Mouse (Mus musculus): ENCODE measurements around the gene Gjc3. TPM values are rescaled to one million over a fixed set of nuclear protein-coding genes. Genes with fewer than 3 reads are reported as not detected.

The Gjc3 gene
- 11.5 and 13.1 TPM in 2 replicates for polyA plus RNA-seq (2021; fragmentation: Nextera tagmentation)
- long read RNA-seq, experiment 1, full-length matches to known transcripts = 24 of 28 reads
- long read RNA-seq, experiment 1, partial matches to known transcripts = 1 of 28 reads
- long read RNA-seq, experiment 1, other reads (novel, unspliced or antisense) = 3 of 28 reads
- long read RNA-seq, experiment 2, full-length matches to known transcripts = 22 of 25 reads
- long read RNA-seq, experiment 2, partial matches to known transcripts = 0 of 25 reads
- long read RNA-seq, experiment 2, other reads (novel, unspliced or antisense) = 3 of 25 reads

DNA sequence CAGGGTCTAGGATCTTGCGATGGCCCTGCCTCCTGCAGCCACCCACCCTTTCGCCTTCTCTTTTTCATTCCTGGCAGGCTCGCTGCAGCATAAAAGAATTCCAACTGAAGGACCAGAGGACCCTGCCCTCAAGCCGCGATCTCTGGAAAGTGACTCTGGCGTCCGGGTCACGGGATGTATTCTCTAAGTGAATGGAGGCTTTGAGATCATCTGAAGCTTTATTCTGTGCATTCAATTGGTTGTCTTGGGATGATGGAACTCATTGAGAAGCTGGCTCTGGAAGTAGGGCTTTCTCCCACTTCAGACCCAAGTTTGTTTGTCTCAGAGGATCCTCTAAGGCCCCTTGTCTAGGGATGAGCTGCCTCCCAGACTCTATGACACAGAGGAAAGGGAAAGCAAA lies at the start of gene Gjc3:
Gene Gjc3, minus strand, starts transcription at position 154 of the 400 bp plus-strand sequence.

DNA sequence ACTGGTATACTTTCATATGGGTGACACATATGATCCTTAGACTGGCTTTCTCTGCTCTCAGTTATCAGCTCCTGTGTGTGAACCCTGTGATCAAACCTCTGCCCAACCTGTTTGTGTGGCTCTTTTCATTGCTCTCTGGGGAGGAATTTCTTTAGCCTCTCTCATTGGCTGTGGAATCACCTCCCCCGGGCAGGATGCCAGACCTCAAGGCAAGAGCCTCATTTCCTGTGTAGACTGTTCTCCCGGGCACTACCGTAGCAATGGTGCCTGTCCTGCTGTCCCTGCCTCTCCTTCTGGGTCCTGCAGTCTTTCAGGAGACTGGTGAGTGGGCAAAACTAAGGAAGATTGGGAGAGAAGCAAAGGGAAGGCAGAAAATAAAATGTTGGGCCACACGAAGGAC lies 18.4 kb upstream of the Gjc3 start, which contains the start of gene Azgp1:
Gene Azgp1, plus strand, starts transcription at position 221 of the 400 bp plus-strand sequence.

DNA sequence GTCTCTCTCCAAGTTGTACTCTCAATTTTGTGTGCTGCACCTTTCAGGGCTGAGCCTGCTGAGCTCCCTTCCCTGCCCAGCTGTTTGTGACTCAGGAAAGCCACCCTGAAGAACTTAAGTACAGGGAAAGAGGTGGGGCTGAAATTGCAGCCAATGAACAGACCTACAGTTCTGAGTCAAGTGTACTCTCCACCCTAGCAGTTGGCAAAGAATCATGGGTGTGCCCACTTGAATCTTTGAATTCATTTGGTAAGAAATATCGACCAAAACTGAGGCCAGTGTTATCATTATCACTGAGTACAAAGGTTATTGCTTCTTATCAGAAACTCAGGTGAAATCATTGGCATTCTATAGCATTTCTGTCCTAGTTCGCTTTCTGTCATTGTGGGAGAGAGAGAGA lies 41.4 kb downstream of the Gjc3 start, which contains the start of gene Cyp3a13:
Gene Cyp3a13, minus strand, starts transcription at position 88 of the 400 bp plus-strand sequence.

Other genes with a start within 250 kb of the Gjc3 start
- gene Nyap1, start 221.5 kb downstream of the Gjc3 start, polyA plus RNA-seq (2021; fragmentation: Nextera tagmentation) = 1.3 and 12.1 TPM in 2 replicates
- 379 and 574 TPM in 2 replicates for gene Tsc22d4, start 217.4 kb downstream of the Gjc3 start, polyA plus RNA-seq (2021; fragmentation: Nextera tagmentation)
- gene Ppp1r35, start 184.2 kb downstream of the Gjc3 start, polyA plus RNA-seq (2021; fragmentation: Nextera tagmentation) = 21.3 and 41.2 TPM in 2 replicates
- 9.1 and 11.8 TPM in 2 replicates for gene Mepce, start 175.4 kb downstream of the Gjc3 start, polyA plus RNA-seq (2021; fragmentation: Nextera tagmentation)
- gene Zcwpw1, start 175.3 kb downstream of the Gjc3 start, polyA plus RNA-seq (2021; fragmentation: Nextera tagmentation) = 3.6 and 4.2 TPM in 2 replicates
- gene Pilra, start 126.8 kb downstream of the Gjc3 start, polyA plus RNA-seq (2021; fragmentation: Nextera tagmentation) = 0.89 and 1.3 TPM in 2 replicates
- not detected in 2 replicates for gene Pilrb1, start 105.0 kb downstream of the Gjc3 start, polyA plus RNA-seq (2021; fragmentation: Nextera tagmentation)
- 0.11 TPM in 1 of 2 replicates, not detected in the other for gene Pilrb2, start 91.3 kb downstream of the Gjc3 start, polyA plus RNA-seq (2021; fragmentation: Nextera tagmentation)
- not detected in 2 replicates for gene Cyp3a13, start 41.5 kb downstream of the Gjc3 start, polyA plus RNA-seq (2021; fragmentation: Nextera tagmentation)
- gene Azgp1, start 18.4 kb upstream of the Gjc3 start, polyA plus RNA-seq (2021; fragmentation: Nextera tagmentation) = not detected in 2 replicates
- gene Smok3a, start 58.2 kb upstream of the Gjc3 start, polyA plus RNA-seq (2021; fragmentation: Nextera tagmentation) = not detected in 2 replicates
- not detected in 2 replicates for gene Smok3b, start 58.3 kb upstream of the Gjc3 start, polyA plus RNA-seq (2021; fragmentation: Nextera tagmentation)
- gene Smok3c, start 90.1 kb upstream of the Gjc3 start, polyA plus RNA-seq (2021; fragmentation: Nextera tagmentation) = not detected in 2 replicates
- 9.4 and 10.4 TPM in 2 replicates for gene Zkscan1, start 122.0 kb upstream of the Gjc3 start, polyA plus RNA-seq (2021; fragmentation: Nextera tagmentation)
- gene Zscan21, start 153.8 kb upstream of the Gjc3 start, polyA plus RNA-seq (2021; fragmentation: Nextera tagmentation) = 14.2 and 14.4 TPM in 2 replicates
- 6.1 and 7.0 TPM in 2 replicates for gene Zfp113, start 192.6 kb upstream of the Gjc3 start, polyA plus RNA-seq (2021; fragmentation: Nextera tagmentation)
- gene Cops6, start 198.0 kb upstream of the Gjc3 start, polyA plus RNA-seq (2021; fragmentation: Nextera tagmentation) = 327 and 335 TPM in 2 replicates
- gene Ap4m1, start 208.9 kb upstream of the Gjc3 start, polyA plus RNA-seq (2021; fragmentation: Nextera tagmentation) = 3.8 and 4.9 TPM in 2 replicates
- gene Mcm7, start 209.3 kb upstream of the Gjc3 start, polyA plus RNA-seq (2021; fragmentation: Nextera tagmentation) = 8.4 and 12.9 TPM in 2 replicates
- 42.2 and 48.4 TPM in 2 replicates for gene Taf6, start 224.4 kb upstream of the Gjc3 start, polyA plus RNA-seq (2021; fragmentation: Nextera tagmentation)
- 12.8 and 19.6 TPM in 2 replicates for gene Cnpy4, start 224.4 kb upstream of the Gjc3 start, polyA plus RNA-seq (2021; fragmentation: Nextera tagmentation)
- 6.4 and 7.0 TPM in 2 replicates for gene Mblac1, start 231.2 kb upstream of the Gjc3 start, polyA plus RNA-seq (2021; fragmentation: Nextera tagmentation)

Data from left cerebral cortex, adult 6 months (tissue).